Mouse (Mus musculus) megakaryocyte-erythroid progenitor cell, adult 5 weeks (primary cell): Measurements from ENCODE around the gene Ankrd34c. TPM values are rescaled to one million over a fixed set of nuclear protein-coding genes. Genes with fewer than 3 reads are reported as not detected.

Experiments used
- polyA plus RNA-seq: library from polyadenylated mRNA; stranded (reverse); fragments of >175 nt; gene quantifications from 2 replicates; pipeline ENCODE4 v1.2.3, GENCODE M21; 2012

The Ankrd34c gene
- polyA plus RNA-seq, result not detected in 2 replicates

DNA sequence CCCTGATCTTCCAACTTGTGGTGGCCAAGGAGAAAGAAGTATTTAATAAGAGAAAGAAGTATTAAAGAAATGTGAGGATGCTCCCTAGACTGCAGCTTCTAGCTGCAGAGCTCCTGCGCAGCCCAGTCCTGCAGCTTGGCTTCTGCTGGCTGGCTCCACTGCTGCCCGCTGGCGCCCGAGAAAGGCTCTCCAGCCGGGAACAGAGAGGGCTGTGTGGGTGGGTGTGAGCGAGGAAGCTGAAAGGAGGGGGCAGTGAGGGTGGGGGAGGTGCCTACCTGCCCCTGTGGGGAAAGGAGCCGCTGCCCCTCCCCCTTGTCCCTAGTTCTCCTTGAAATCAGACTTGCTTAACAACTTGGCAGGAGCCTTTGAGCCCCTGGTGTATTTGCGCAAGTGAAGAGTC is at the start of gene Ankrd34c:
Ankrd34c (minus strand) TSS at position 181 of the 400 bp plus-strand sequence.

DNA sequence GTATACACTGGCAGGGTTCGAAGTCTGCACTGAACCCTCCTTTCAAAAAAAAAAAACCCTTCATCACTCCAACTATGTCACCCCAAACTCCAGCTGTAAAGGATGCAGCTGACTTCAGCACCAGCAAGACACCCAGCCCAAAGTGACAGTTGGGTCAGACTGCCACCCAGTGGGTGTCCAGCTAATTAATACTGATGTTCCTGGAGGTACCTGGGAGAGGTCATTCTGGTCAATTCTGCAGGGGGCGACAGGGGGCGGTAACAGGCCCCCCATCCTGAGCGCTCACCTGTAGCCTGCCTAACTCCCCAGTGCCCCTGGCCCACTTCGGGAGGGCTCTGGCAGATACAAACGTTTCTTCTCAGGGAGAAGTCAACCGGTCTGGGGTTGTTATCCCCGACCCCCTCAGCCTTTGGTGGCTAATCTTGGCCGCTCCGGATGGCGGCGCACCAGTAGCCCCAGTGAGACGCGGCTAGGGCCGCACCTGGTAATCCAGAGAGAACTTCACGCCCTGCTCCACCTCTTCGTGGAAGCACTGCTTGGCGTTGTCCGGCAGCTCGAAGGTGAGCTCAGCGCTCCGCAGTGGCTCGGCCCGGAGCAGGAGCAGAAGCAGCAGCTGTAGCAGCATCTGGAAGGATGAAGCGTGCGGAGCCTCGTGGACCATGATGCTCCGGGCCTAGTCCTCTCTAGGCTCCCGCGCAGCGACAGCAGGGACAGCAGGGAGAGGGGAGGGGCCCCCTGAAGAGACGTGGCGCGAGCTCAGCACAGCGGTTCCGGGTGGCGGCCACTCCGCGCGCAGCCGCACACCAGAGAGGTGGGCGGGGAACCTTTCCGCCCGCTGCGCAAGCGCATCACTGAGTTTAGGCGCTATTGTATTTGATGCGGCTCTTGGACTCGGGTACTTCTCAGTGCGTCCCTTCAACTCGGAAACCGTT is 33.7 kb downstream of the Ankrd34c start, which contains the start of gene Tmed3:
Tmed3 (minus strand) TSS at position 804 of the 932 bp plus-strand sequence.

Other genes starting within 250 kb of the Ankrd34c start
- 0.01 TPM in 1 of 2 replicates, not detected in the other for gene Minar1, start 115.3 kb downstream of the Ankrd34c start, polyA plus RNA-seq
- gene Tmed3, start 33.4 kb downstream of the Ankrd34c start, polyA plus RNA-seq, result 114 and 153 TPM in 2 replicates
- gene Rasgrf1, start 171.4 kb upstream of the Ankrd34c start, polyA plus RNA-seq, result 0.05 and 0.06 TPM in 2 replicates